Mouse (Mus musculus) hindbrain, embryonic 11.5 days (tissue): ENCODE data around the gene Ttc25. TPM values are rescaled to one million over a fixed set of nuclear protein-coding genes. Genes with fewer than 3 reads are reported as not detected.
"Not testable (repeated sequence)": the region's sequence is repeated elsewhere in the genome, so short reads cannot be mapped to it uniquely, and the experiment has no call there.

Experiments
- ATAC-seq: fragments of 200-750 bp; cut with Nextera tagmentation; 2 replicates; pipeline ENCODE4 v1.8.0; 2017; ENCODE audit warnings: mild to moderate bottlenecking, moderate TSS enrichment, moderate library complexity; ENCODE audit not compliant: low FRiP score
- DNase-seq: peaks from one replicate; pipeline ENCODE4 v3.0.0-alpha.2; 2015; ENCODE audit warnings: low spot score
- H3K27ac ChIP-seq: fragments of 300-500 bp; sonication (generic); 2 replicates; pipeline ENCODE4 v1.5.1; 2014; ENCODE audit warnings: mild to moderate bottlenecking, low read depth, low read length
- H3K27me3 ChIP-seq: fragments of 300-500 bp; sonication (generic); 2 replicates; pipeline ENCODE4 v1.6.1; 2014; ENCODE audit warnings: mild to moderate bottlenecking, low read length, moderate library complexity, mixed read lengths; ENCODE audit not compliant: control insufficient read depth, insufficient read depth
- H3K36me3 ChIP-seq: fragments of 300-500 bp; sonication (generic); 2 replicates; pipeline ENCODE4 v1.6.1; 2014; ENCODE audit warnings: mild to moderate bottlenecking, low read length, moderate library complexity, mixed read lengths; ENCODE audit not compliant: control insufficient read depth, insufficient read depth
- H3K4me1 ChIP-seq: fragments of 300-500 bp; sonication (generic); replicated peaks from 2 replicates; pipeline ENCODE4 v1.6.1; 2014; ENCODE audit warnings: low read length, mixed read lengths; ENCODE audit not compliant: control insufficient read depth, insufficient read depth
- H3K4me2 ChIP-seq: fragments of 300-500 bp; sonication (generic); replicated peaks from 2 replicates; pipeline ENCODE4 v1.6.1; 2014; ENCODE audit warnings: mild to moderate bottlenecking, low read depth, low read length
- H3K4me3 ChIP-seq: fragments of 300-500 bp; sonication (generic); 2 replicates; pipeline ENCODE4 v1.5.1; 2014; ENCODE audit warnings: low read depth, low read length
- H3K9ac ChIP-seq: fragments of 300-500 bp; sonication (generic); 2 replicates; pipeline ENCODE4 v1.6.1; 2014; ENCODE audit warnings: low read depth, low read length
- H3K9me3 ChIP-seq: fragments of 300-500 bp; sonication (generic); 2 replicates; pipeline ENCODE4 v1.6.1; 2016; ENCODE audit warnings: low read length; ENCODE audit not compliant: control insufficient read depth
- WGBS: fragments of 180-500 bp; shearing (Covaris S2); extraction: QIAGEN DNeasy Blood & Tissue Kit; methylation state at CpG from one replicate; pipeline ENCODE4 v1.1.7; 2014; 5-methylcytosine and 5-hydroxymethylcytosine counted together
- polyA plus RNA-seq: library from polyadenylated mRNA; unstranded; fragments of >200 nt; fragmentation: Nextera tagmentation; extraction: Ambion mirVana; gene quantifications from 2 replicates; pipeline ENCODE4 v1.2.1, GENCODE M21; 2014

Gene Ttc25
- polyA plus RNA-seq, 1 experiment from 2014 or later = 2.6 TPM

GRCm38 (mm10) chr11:100579116-100579799, 33.9 kb downstream of the Ttc25 start:
- H3K9ac ChIP-seq = no peak overlapping the region
- no peaks in the 10 kb centered on the region for H3K9me3 ChIP-seq
- peaks cover 3% of the 10 kb centered on the region; the same call in 1 of the 2 replicates for H3K4me1 ChIP-seq
- no peak overlapping the region for H3K27ac ChIP-seq
- H3K4me2 ChIP-seq = no peak overlapping the region
- H3K36me3 ChIP-seq = peaks cover 17% of the 10 kb centered on the region
- H3K4me3 ChIP-seq = no peak overlapping the region
- no peak for DNase-seq
- no peaks in the 10 kb centered on the region for H3K27me3 ChIP-seq
- ATAC-seq = no peak
- WGBS = 93% methylated on average over 9 of the region's 9 CpGs

GRCm38 (mm10) chr11:100580275-100580674, 34.9 kb downstream of the Ttc25 start:
- no peak overlapping the region for H3K4me3 ChIP-seq
- H3K27ac ChIP-seq = no peak overlapping the region
- ATAC-seq (no peak), DNase-seq (no peak)
- H3K9ac ChIP-seq = no peak overlapping the region
- 83% methylated on average over 13 of the region's 13 CpGs for WGBS
- H3K9me3 ChIP-seq = no peaks in the 10 kb centered on the region
- H3K36me3 ChIP-seq = peaks cover 26% of the 10 kb centered on the region
- H3K27me3 ChIP-seq = no peaks in the 10 kb centered on the region
- H3K4me1 ChIP-seq = peaks cover 3% of the 10 kb centered on the region; the same call in 1 of the 2 replicates
- H3K4me2 ChIP-seq = no peak overlapping the region

GRCm38 (mm10) chr11:100581756-100582155, 36.3 kb downstream of the Ttc25 start:
- Histone ChIP-seq H3K27me3 (no peaks in the 10 kb centered on the region), H3K4me3 (no peak overlapping the region), H3K36me3 (peaks cover 33% of the 10 kb centered on the region), H3K9me3 (no peaks in the 10 kb centered on the region), H3K27ac (no peak overlapping the region), H3K4me2 (no peak overlapping the region), H3K4me1 (no peaks in the 10 kb centered on the region), H3K9ac (no peak overlapping the region)
- DNase-seq (no peak), ATAC-seq (no peak)
- 92% methylated on average over 4 of the region's 4 CpGs for WGBS

- not testable (repeated sequence) for H3K9me3 ChIP-seq, H3K9ac ChIP-seq, H3K27me3 ChIP-seq, H3K4me2 ChIP-seq, H3K27ac ChIP-seq, ATAC-seq, H3K4me3 ChIP-seq, DNase-seq, H3K4me1 ChIP-seq
- H3K36me3 ChIP-seq = peaks cover 36% of the 10 kb centered on the region
- 100% methylated on average over 1 of the region's 1 CpGs for WGBS
Observed at GRCm38 (mm10) chr11:100582413-100582812, 37.0 kb downstream of the Ttc25 start.

GRCm38 (mm10) chr11:100582836-100583235, 37.4 kb downstream of the Ttc25 start:
- ATAC-seq = no peak
- WGBS = 95% methylated on average over 2 of the region's 2 CpGs

GRCm38 (mm10) chr11:100584561-100584961, 39.2 kb downstream of the Ttc25 start:
- H3K27ac ChIP-seq = no peak overlapping the region
- H3K36me3 ChIP-seq = peaks cover 39% of the 10 kb centered on the region
- no peak overlapping the region for H3K4me3 ChIP-seq
- H3K4me2 ChIP-seq = no peak overlapping the region
- no peak overlapping the region for H3K9ac ChIP-seq
- ATAC-seq (no peak), DNase-seq (no peak)
- H3K27me3 ChIP-seq = no peaks in the 10 kb centered on the region
- WGBS = 89% methylated on average over 7 of the region's 7 CpGs
- H3K9me3 ChIP-seq = no peaks in the 10 kb centered on the region
- no peaks in the 10 kb centered on the region for H3K4me1 ChIP-seq

More at GRCm38 (mm10) chr11:100582836-100583235, 37.4 kb downstream of the Ttc25 start:
- Histone ChIP-seq H3K9ac (no peak overlapping the region), H3K4me3 (no peak overlapping the region), H3K4me1 (no peaks in the 10 kb centered on the region), H3K27me3 (no peaks in the 10 kb centered on the region), H3K27ac (no peak overlapping the region), H3K4me2 (no peak overlapping the region), H3K36me3 (peaks cover 37% of the 10 kb centered on the region), H3K9me3 (no peaks in the 10 kb centered on the region)
- no peak for DNase-seq

- over 99% methylated on average over 3 of the region's 3 CpGs for WGBS
- ATAC-seq = no peak
- Histone ChIP-seq H3K27me3 (no peaks in the 10 kb centered on the region), H3K4me2 (no peak overlapping the region), H3K9me3 (no peaks in the 10 kb centered on the region), H3K4me1 (no peaks in the 10 kb centered on the region), H3K9ac (no peak overlapping the region), H3K27ac (no peak overlapping the region), H3K4me3 (no peak overlapping the region), H3K36me3 (peaks cover 42% of the 10 kb centered on the region)
- DNase-seq = no peak
Observed at GRCm38 (mm10) chr11:100585148-100585547, 39.7 kb downstream of the Ttc25 start.

- Histone ChIP-seq H3K4me2 (no peak overlapping the region), H3K9me3 (no peaks in the 10 kb centered on the region), H3K4me3 (no peak overlapping the region), H3K27ac (no peak overlapping the region), H3K9ac (no peak overlapping the region), H3K36me3 (peaks cover 34% of the 10 kb centered on the region), H3K4me1 (no peaks in the 10 kb centered on the region), H3K27me3 (no peaks in the 10 kb centered on the region)
- WGBS = 96% methylated on average over 2 of the region's 2 CpGs
- DNase-seq (no peak), ATAC-seq (no peak)
Observed at GRCm38 (mm10) chr11:100588462-100588861, 43.1 kb downstream of the Ttc25 start.

- no peak overlapping the region for H3K9ac ChIP-seq
- DNase-seq (no peak), ATAC-seq (no peak)
- WGBS = 89% methylated on average over 11 of the region's 11 CpGs
- H3K4me2 ChIP-seq = no peak overlapping the region
- no peaks in the 10 kb centered on the region for H3K9me3 ChIP-seq
- H3K4me3 ChIP-seq = no peak overlapping the region
- no peaks in the 10 kb centered on the region for H3K27me3 ChIP-seq
- H3K27ac ChIP-seq = no peak overlapping the region
- peaks cover 19% of the 10 kb centered on the region for H3K36me3 ChIP-seq
- H3K4me1 ChIP-seq = no peaks in the 10 kb centered on the region
Observed at GRCm38 (mm10) chr11:100592346-100593046, 47.1 kb downstream of the Ttc25 start.
